Mouse (Mus musculus) heart, embryonic 12.5 days (tissue): ENCODE measurements around the gene Sox18. TPM values are rescaled to one million over a fixed set of nuclear protein-coding genes. Genes with fewer than 3 reads are reported as not detected.

Source experiments
- ATAC-seq: fragments of 200-750 bp; cut with Nextera tagmentation; 2 replicates; pipeline ENCODE4 v1.8.0; 2017; ENCODE audit warnings: moderate TSS enrichment, moderate library complexity; ENCODE audit not compliant: insufficient number of reproducible peaks, low FRiP score
- H3K27ac ChIP-seq: fragments of 300-500 bp; sonication (generic); 2 replicates; pipeline ENCODE4 v1.5.1; 2016; ENCODE audit warnings: mild to moderate bottlenecking, moderate library complexity; ENCODE audit not compliant: poor library complexity, severe bottlenecking
- H3K27me3 ChIP-seq: fragments of 300-500 bp; sonication (generic); replicated peaks from 2 replicates; pipeline ENCODE4 v1.6.1; 2016; ENCODE audit warnings: mild to moderate bottlenecking, moderate library complexity
- H3K36me3 ChIP-seq: fragments of 300-500 bp; sonication (generic); 2 replicates; pipeline ENCODE4 v1.6.1; 2016; ENCODE audit warnings: mild to moderate bottlenecking, moderate library complexity
- H3K4me1 ChIP-seq: fragments of 300-500 bp; sonication (generic); replicated peaks from 2 replicates; pipeline ENCODE4 v1.6.1; 2016; ENCODE audit warnings: mild to moderate bottlenecking
- H3K4me2 ChIP-seq: fragments of 300-500 bp; sonication (generic); 2 replicates; pipeline ENCODE4 v1.6.1; 2016; ENCODE audit warnings: mild to moderate bottlenecking, moderate library complexity
- H3K4me3 ChIP-seq: fragments of 300-500 bp; sonication (generic); 2 replicates; pipeline ENCODE4 v1.5.1; 2016; ENCODE audit warnings: mild to moderate bottlenecking
- H3K9ac ChIP-seq: fragments of 300-500 bp; sonication (generic); 2 replicates; pipeline ENCODE4 v1.6.1; 2016; ENCODE audit warnings: mild to moderate bottlenecking, moderate library complexity
- H3K9me3 ChIP-seq: fragments of 300-500 bp; sonication (generic); replicated peaks from 2 replicates; pipeline ENCODE4 v1.6.1; 2016; ENCODE audit warnings: mild to moderate bottlenecking, moderate library complexity
- WGBS: fragments of 180-500 bp; shearing (Covaris S2); methylation state at CpG from one replicate; pipeline ENCODE4 v1.1.7; 2016; 5-methylcytosine and 5-hydroxymethylcytosine counted together
- polyA plus RNA-seq: library from polyadenylated mRNA; unstranded; fragments of >200 nt; fragmentation: Nextera tagmentation; extraction: Ambion mirVana; gene quantifications from 2 replicates; pipeline ENCODE4 v1.2.1, GENCODE M21; 2016

The Sox18 gene
- polyA plus RNA-seq, 1 experiment from 2014 or later: 24.7 TPM

DNA sequence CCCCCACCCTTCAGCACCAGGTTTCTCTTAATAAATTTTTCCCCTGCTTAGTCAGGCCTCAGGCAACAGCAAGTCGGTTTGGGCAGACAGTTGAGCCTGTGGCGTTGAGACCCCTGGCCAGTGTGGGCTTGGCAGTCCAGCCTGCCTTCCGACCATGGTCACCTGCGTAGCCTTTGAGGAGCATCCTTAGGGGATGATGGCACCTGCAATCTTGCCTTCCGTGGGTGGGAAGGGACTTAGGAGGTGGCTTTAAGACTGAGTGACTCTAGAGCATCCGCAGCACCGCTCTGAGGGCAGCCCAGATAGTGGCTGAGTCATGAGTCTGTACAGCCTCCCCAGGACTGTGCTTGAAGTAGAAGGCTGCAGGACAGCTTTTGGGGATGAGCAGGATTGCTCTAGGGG, 9.3 kb upstream of the Sox18 start:
- peak overlapping the region; percentile 24; the same call in 1 of the 2 replicates for H3K27ac ChIP-seq
- peak overlapping the region; percentile 88 for H3K4me2 ChIP-seq
- no peaks in the 10 kb centered on the region for H3K9me3 ChIP-seq
- peaks cover 20% of the 10 kb centered on the region for H3K4me1 ChIP-seq
- peak overlapping the region; percentile 89 for H3K9ac ChIP-seq
- no peaks in the 10 kb centered on the region for H3K27me3 ChIP-seq
- ATAC-seq: peak; percentile 38
- H3K4me3 ChIP-seq: peak overlapping the region; percentile 77
- WGBS: 20% methylated on average over 7 of the region's 7 CpGs
- H3K36me3 ChIP-seq: peaks cover under 1% of the 10 kb centered on the region; the same call in 1 of the 2 replicates

DNA sequence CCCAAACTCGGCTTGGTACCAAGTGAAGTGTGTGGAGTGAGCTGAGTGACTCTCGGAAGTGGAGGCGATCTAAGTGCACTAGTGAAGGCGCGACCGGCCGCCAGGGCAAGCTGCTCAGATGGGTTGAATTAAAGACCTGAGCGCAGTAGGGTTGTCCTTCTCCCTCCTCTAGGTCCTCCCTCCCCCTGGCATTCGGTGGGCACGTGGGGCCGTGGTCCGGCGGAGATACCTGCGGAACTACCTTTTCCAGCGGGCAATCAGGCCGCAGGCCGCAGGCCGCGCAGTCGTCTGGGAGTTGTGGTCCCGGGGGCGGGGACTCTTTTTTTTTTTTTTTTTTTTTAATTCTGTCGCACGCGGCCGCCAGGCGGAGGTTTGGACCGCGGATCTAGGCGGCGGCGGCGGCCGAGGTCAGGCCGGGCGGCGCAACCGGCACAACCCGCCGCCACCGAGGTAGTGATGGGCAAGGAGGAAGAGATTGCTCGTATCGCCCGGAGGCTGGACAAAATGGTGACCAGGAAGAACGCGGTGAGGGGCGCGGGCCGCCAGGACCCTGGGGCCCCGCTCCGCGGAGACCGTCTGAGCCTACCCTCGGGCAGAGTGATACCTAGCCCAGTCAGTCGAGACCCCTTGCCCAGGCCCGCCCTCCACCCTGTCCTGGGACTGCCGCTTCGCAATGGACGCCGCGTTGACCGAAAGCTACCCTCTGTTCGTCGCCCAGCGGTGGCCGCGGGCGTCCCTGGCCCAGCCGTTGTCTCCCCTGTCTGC, 8.7 kb upstream of the Sox18 start, which contains the start of gene Tcea2:
TSS of gene Tcea2 (plus strand) at position 360 of the 765 bp plus-strand sequence.
- Histone ChIP-seq H3K9ac (peak within 1 kb of the TSS; percentile 89), H3K4me1 (peaks cover 26% of the 10 kb centered on the region), H3K4me2 (peak within 1 kb of the TSS; percentile 88), H3K27me3 (0 out of 2 replicates have a peak, but pooled peaks cover 3% of the 10 kb centered on the region), H3K4me3 (peak within 1 kb of the TSS; percentile 77), H3K27ac (peak within 1 kb of the TSS; percentile 24), H3K36me3 (no peaks in the 10 kb centered on the region), H3K9me3 (no peaks in the 10 kb centered on the region)
- ATAC-seq: peak; percentile 26
- WGBS: under 1% methylated on average over 68 of the region's 69 CpGs

DNA sequence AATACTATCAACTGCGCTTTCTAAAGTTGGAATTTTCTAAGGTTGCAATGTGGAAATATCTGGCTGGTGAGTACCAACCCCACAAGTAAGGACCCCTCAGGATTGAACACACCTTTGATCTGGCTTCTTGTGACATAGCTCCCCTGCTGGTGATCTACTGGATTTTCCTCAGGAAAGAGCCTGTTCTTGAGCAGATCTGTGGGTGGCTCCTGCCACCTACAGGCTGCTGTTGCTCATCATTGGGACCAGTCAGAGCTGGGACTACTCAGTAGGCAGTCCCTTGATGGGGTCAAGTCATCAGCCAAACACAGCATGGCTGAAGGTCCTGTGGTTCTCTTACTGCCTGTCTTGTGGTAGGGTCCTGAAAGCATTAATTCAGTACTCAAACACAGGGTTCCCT, 7.3 kb upstream of the Sox18 start:
- peak; percentile 52; the same call in 1 of the 2 replicates for ATAC-seq

DNA sequence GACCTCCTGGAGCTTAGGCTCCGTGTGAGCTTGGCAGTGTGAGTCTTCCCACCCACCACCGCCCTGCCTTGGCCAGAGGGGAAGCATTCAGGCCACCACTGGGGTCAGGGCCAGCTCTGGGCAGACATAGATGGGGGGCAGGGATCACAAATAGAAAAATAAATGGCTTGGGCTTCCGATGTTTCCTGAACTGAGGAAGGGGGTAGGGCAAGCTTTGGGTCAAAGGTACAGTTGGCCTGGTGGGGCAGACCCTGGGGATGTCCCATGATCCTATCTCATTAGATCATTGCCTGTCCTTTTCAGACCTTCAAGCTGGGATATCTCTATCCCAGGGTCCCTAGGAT, 6.3 kb upstream of the Sox18 start:
- Histone ChIP-seq H3K27ac (peak overlapping the region; percentile 24; the same call in 1 of the 2 replicates), H3K4me1 (peaks cover 32% of the 10 kb centered on the region), H3K36me3 (no peaks in the 10 kb centered on the region), H3K4me2 (no peak overlapping the region), H3K9me3 (no peaks in the 10 kb centered on the region), H3K4me3 (no peak overlapping the region), H3K9ac (0 out of 2 replicates have a peak overlapping the region, but pooled peaks have one; percentile 12), H3K27me3 (peaks cover 27% of the 10 kb centered on the region)
- WGBS: 32% methylated on average over 3 of the region's 3 CpGs
- no peak for ATAC-seq

More for the DNA sequence above, 7.3 kb upstream of the Sox18 start:
- H3K4me3 ChIP-seq: no peak overlapping the region
- H3K9me3 ChIP-seq: no peaks in the 10 kb centered on the region
- WGBS: 28% methylated on average over 1 of the region's 1 CpGs
- H3K4me1 ChIP-seq: peaks cover 29% of the 10 kb centered on the region
- no peaks in the 10 kb centered on the region for H3K36me3 ChIP-seq
- peaks cover 16% of the 10 kb centered on the region for H3K27me3 ChIP-seq
- no peak overlapping the region for H3K4me2 ChIP-seq
- no peak overlapping the region for H3K9ac ChIP-seq
- no peak overlapping the region for H3K27ac ChIP-seq

DNA sequence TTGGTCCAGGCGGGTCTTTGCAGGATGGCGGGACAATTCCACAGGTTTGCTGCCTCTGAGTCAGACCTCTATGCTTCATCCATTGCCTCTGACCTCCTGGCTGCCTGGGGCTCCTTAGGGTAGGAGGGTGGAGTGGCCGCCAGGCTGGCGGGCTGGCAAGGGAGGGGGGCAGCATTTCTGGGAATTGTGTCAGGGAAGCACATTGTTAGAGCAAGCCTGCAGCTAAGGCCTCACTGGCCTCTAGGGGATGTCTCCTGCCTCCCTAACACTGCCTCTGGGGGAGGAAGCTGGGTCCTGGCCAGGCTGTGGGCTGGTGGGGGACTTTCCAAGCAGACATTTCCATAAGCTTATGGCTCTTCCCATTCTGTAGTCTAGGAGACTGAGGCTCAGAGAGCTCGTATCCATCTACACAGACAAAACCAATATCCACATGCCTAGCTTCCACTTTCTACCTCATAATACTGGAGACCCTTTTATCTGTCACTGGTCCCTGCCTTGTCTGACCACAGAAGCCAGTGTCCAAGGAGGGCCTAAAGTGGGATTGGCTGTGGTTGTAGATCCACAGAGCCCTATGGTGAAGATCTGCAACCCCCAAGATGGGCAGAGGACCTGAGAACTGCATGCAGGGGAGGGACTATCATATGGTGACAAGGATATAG, 5.8 kb upstream of the Sox18 start:
- H3K27me3 ChIP-seq: peaks cover 32% of the 10 kb centered on the region
- no peaks in the 10 kb centered on the region for H3K36me3 ChIP-seq
- H3K9ac ChIP-seq: 0 out of 2 replicates have a peak overlapping the region, but pooled peaks have one; percentile 12
- no peak overlapping the region for H3K4me2 ChIP-seq
- 66% methylated on average over 5 of the region's 5 CpGs for WGBS
- H3K4me1 ChIP-seq: peaks cover 32% of the 10 kb centered on the region
- ATAC-seq: no peak
- no peak overlapping the region for H3K4me3 ChIP-seq
- peak overlapping the region; percentile 24; the same call in 1 of the 2 replicates for H3K27ac ChIP-seq
- H3K9me3 ChIP-seq: no peaks in the 10 kb centered on the region

DNA sequence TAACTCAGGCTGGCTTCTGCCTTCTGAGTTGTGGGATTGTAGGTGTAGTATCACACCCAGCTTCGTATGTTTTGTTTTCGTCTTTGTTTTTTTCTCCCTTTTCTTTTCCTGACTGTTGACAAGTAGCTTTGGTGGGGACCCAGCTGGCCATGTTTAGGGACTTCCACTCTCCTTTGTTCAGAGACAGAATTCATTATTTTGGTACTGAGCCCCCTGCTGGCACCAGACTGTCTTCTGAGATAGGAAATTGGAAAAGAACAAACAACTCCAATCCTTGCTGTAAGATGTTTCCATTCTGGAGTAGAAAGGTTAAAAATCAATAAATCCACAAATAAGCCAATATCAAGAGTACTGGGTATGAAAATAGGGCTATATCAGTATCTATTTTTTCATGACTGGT, 5.0 kb upstream of the Sox18 start:
- H3K27me3 ChIP-seq: peaks cover 40% of the 10 kb centered on the region
- H3K4me1 ChIP-seq: peaks cover 35% of the 10 kb centered on the region
- H3K4me3 ChIP-seq: no peak overlapping the region
- no peak overlapping the region for H3K4me2 ChIP-seq
- 30% methylated on average over 2 of the region's 2 CpGs for WGBS
- H3K27ac ChIP-seq: peak overlapping the region; percentile 48; the same call in 1 of the 2 replicates
- no peak overlapping the region for H3K9ac ChIP-seq
- H3K9me3 ChIP-seq: no peaks in the 10 kb centered on the region
- H3K36me3 ChIP-seq: no peaks in the 10 kb centered on the region
- ATAC-seq: no peak

DNA sequence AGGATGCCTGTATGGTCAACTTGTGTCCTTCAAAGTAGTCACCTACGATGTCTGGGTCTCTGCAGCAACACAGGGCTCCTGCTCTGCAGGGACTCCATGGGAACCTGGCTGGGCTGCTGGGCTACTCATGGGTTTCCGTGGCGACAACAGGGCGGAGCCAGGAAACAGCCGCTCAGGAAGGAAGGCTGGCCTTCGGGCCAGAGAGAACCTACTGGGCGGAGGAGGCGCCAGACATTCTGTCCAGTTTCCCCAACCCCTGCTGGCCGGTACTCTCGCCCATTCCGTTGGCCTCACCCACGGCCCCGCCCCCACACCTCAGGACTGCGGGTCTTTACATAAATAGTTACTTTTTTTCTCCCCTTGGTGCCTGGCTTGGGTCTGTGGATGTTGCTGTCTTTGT, 4.0 kb upstream of the Sox18 start:
- ATAC-seq: peak; percentile 33
- Histone ChIP-seq H3K4me2 (peak overlapping the region; percentile 65), H3K4me3 (peak overlapping the region; percentile 25), H3K4me1 (peaks cover 37% of the 10 kb centered on the region), H3K9ac (peak overlapping the region; percentile 53), H3K9me3 (no peaks in the 10 kb centered on the region), H3K27ac (peak overlapping the region; percentile 48; the same call in 1 of the 2 replicates), H3K36me3 (no peaks in the 10 kb centered on the region), H3K27me3 (peaks cover 49% of the 10 kb centered on the region)
- 2% methylated on average over 14 of the region's 14 CpGs for WGBS

DNA sequence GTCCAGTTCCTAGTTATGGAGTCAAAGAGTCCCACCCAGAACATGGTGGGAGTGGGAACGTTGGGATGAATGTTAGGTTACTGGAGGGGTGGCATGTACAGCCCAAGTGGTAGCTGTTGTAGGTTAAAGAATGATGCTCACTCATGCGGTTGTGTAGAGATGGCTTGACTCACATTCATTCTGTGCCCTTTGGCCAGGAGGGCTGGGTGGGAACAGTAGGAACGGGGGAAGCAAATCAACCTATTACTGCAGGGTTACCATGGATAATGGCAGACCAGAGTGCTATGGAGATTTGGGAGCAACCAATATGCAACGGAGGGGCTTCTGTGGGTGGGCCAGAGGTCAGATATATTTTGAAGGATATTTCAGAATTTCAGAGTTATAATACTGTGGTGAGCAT, 3.5 kb upstream of the Sox18 start:
- Histone ChIP-seq H3K27me3 (peaks cover 55% of the 10 kb centered on the region), H3K4me1 (peaks cover 42% of the 10 kb centered on the region), H3K9ac (no peak overlapping the region), H3K36me3 (no peaks in the 10 kb centered on the region), H3K4me2 (peak overlapping the region; percentile 65), H3K9me3 (no peaks in the 10 kb centered on the region), H3K27ac (no peak overlapping the region), H3K4me3 (no peak overlapping the region)
- no peak for ATAC-seq
- 78% methylated on average over 4 of the region's 4 CpGs for WGBS

DNA sequence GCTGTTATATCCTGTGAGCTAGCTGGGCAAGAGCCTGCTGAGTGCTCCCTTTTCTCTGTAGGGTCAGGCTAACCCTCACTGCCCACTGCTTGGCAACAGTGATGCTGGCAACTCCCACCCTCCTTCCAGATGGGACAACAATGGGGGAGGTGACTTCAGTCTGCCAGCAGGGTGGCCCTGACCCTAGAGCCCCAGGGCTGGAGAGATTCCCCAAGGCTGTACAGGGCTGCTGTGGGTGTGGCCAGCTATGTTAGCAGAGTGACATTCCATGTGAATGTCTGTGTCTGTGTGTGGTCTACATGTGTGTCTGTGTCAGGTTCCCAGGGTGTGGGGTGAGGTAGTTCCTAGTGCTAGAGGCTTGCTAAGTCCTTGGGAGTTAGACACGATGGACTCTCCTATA, 2.1 kb upstream of the Sox18 start:
- Histone ChIP-seq H3K27ac (no peak overlapping the region), H3K9me3 (no peaks in the 10 kb centered on the region), H3K27me3 (peaks cover 68% of the 10 kb centered on the region), H3K36me3 (no peaks in the 10 kb centered on the region), H3K4me1 (peaks cover 43% of the 10 kb centered on the region), H3K4me3 (no peak overlapping the region), H3K4me2 (no peak overlapping the region), H3K9ac (no peak overlapping the region)
- no peak for ATAC-seq
- 56% methylated on average over 1 of the region's 1 CpGs for WGBS

DNA sequence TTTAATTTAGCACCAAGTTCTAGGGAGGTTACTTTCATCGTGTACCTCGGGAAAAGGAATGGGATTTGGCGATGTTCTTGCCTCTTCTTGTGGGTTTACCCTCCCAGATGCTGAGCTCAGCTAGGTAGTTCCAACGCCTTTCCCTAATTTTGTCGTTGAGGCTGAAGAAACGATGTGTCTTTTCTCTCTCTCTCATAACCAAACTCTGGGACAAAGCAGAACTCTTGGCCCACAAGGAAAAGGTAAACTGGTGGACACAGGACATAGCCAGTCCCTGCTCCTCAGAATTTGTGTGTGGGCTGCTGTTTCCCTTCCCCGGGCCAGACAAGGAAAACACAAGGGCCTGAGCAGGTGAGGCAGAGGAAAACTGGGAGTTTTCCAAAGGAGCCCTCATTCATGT, 544 bp upstream of the Sox18 start:
- H3K36me3 ChIP-seq: no peaks in the 10 kb centered on the region
- H3K4me3 ChIP-seq: no peak overlapping the region
- H3K9ac ChIP-seq: no peak overlapping the region
- WGBS: 24% methylated on average over 7 of the region's 7 CpGs
- H3K9me3 ChIP-seq: no peaks in the 10 kb centered on the region; the same call in 1 of the 2 replicates
- H3K4me1 ChIP-seq: peaks cover 35% of the 10 kb centered on the region
- peak overlapping the region; percentile 85 for H3K4me2 ChIP-seq
- peaks cover 78% of the 10 kb centered on the region for H3K27me3 ChIP-seq
- no peak overlapping the region for H3K27ac ChIP-seq
- no peak for ATAC-seq

DNA sequence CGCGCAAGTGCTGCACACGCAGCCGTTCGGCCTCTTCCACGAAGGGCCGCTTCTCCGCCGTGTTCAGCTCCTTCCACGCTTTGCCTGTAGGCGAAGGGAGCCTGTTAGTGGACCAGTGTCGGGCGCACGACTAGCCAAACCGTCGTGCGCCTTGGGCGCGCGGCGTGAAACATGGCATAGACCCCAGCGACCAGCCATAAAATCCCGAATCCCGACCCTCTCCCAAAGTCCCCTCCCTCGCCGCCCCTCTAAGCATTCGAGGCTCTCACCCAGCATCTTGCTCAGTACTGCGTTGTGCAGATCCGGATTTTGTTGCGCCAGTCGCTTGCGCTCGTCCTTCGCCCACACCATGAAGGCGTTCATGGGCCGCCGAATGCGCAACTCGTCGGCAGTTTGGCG, 528 bp downstream of the Sox18 start:
- H3K4me3 ChIP-seq: peak overlapping the region; percentile 59
- H3K4me2 ChIP-seq: peak overlapping the region; percentile 85
- no peaks in the 10 kb centered on the region; the same call in 1 of the 2 replicates for H3K9me3 ChIP-seq
- H3K36me3 ChIP-seq: no peaks in the 10 kb centered on the region
- WGBS: under 1% methylated on average over 41 of the region's 41 CpGs
- no peak for ATAC-seq
- peaks cover 78% of the 10 kb centered on the region for H3K27me3 ChIP-seq
- peak overlapping the region; percentile 62 for H3K27ac ChIP-seq
- peak overlapping the region; percentile 70 for H3K9ac ChIP-seq
- H3K4me1 ChIP-seq: peaks cover 32% of the 10 kb centered on the region
